In genomic region chr17:43488439-43489151, GRCm38 (mm10) we compare ENCODE assay signal across 29 mouse cellular contexts. TPM values are rescaled to one million over a fixed set of nuclear protein-coding genes. Genes with fewer than 3 reads are reported as not detected.
"Had no signal": no experiment of that assay in that cellular context is flagged by ENCODE, and none has a peak within 500 bp of the region (broad histone marks: within the 10 kb centered on the region; RNA-seq: fewer than 3 reads in every experiment).

No protein-coding gene starts in this region.

- H3K4me3 ChIP-seq: left cerebral cortex, adult 2 months; liver, embryonic 13.5 days; midbrain, embryonic 12.5 days; midbrain, embryonic 15.5 days; myocyte; neural tube, embryonic 13.5 days; stomach, embryonic 15.5 days had no signal

- DNase-seq: kidney, postnatal 25 days; layer of hippocampus, postnatal 36 days; liver, embryonic 13.5 days; lung, adult 2 months; lung, postnatal 14 days; lung, postnatal 4 days; retina, postnatal 1 day; right cerebral cortex, postnatal 25 days; spleen, adult 18-20 months; thymus, postnatal 36 days had no signal

- H3K4me2 ChIP-seq: liver, embryonic 13.5 days; midbrain, embryonic 12.5 days; midbrain, embryonic 15.5 days; neural tube, embryonic 13.5 days; stomach, embryonic 15.5 days had no signal

- H3K9ac ChIP-seq: liver, embryonic 13.5 days; midbrain, embryonic 12.5 days; midbrain, embryonic 15.5 days; neural tube, embryonic 13.5 days; stomach, embryonic 15.5 days had no signal

- H3K36me3 ChIP-seq: liver, embryonic 13.5 days; midbrain, embryonic 12.5 days; midbrain, embryonic 15.5 days; neural tube, embryonic 13.5 days; stomach, embryonic 15.5 days had no signal

- H3K27ac ChIP-seq: kidney, postnatal 0 days; left cerebral cortex, adult 2 months; liver, embryonic 13.5 days; midbrain, embryonic 12.5 days; midbrain, embryonic 15.5 days; neural tube, embryonic 13.5 days; stomach, embryonic 15.5 days had no signal

- ATAC-seq: midbrain, embryonic 15.5 days had no signal

- H3K4me1 ChIP-seq: liver, embryonic 13.5 days; midbrain, embryonic 12.5 days; midbrain, embryonic 15.5 days; neural tube, embryonic 13.5 days; stomach, embryonic 15.5 days had no signal

- H3K9me3 ChIP-seq: liver, embryonic 13.5 days; midbrain, embryonic 12.5 days; midbrain, embryonic 15.5 days; neural tube, embryonic 13.5 days; stomach, embryonic 15.5 days had no signal

- H3K27me3 ChIP-seq: liver, embryonic 13.5 days; midbrain, embryonic 12.5 days; midbrain, embryonic 15.5 days; neural tube, embryonic 13.5 days; stomach, embryonic 15.5 days had no signal

RNA-seq across cellular contexts. Expression of gene Mep1a, which starts 14.0 kb away (rescaled TPM):
- total RNA-seq: layer of hippocampus, adult 8-10 months; layer of hippocampus, postnatal 10 days; layer of hippocampus, postnatal 36 days; left cerebral cortex, adult 2 months; left cerebral cortex, postnatal 36 days; liver, adult 2 months; megakaryocyte progenitor cell, adult 5-6 weeks; megakaryocyte-erythroid progenitor cell, adult 5-6 weeks; monocyte, adult 5-6 weeks had no signal
- polyA plus RNA-seq: limb, embryonic 11.5 days; liver, embryonic 13.5 days; lung, embryonic 16.5 days; midbrain, embryonic 12.5 days; myocyte; neural tube, embryonic 13.5 days; urinary bladder, adult 2 months had no signal

RNA-seq across cellular contexts. Expression of gene Ankrd66, which starts 54.8 kb away (rescaled TPM):
- total RNA-seq: left cerebral cortex, postnatal 10 days; liver, adult 2 months; megakaryocyte progenitor cell, adult 5-6 weeks; megakaryocyte-erythroid progenitor cell, adult 5-6 weeks had no signal
- polyA plus RNA-seq: limb, embryonic 11.5 days; liver, adult 2 months; liver, embryonic 13.5 days; liver, embryonic 16.5 days; midbrain, embryonic 12.5 days had no signal
